Mouse (Mus musculus) kidney, postnatal 14 days (tissue): ENCODE measurements around the gene Banp.

Experiments
- DNase-seq: peaks from one replicate; pipeline ENCODE4 v3.0.0; 2022; ENCODE audit warnings: mixed read lengths

Banp gene

GRCm38 (mm10) chr8:121952122-121952521 lies 2.6 kb downstream of the Banp start:
- no peak for DNase-seq

GRCm38 (mm10) chr8:121952800-121953199 lies 3.2 kb downstream of the Banp start:
- peak; percentile 52 for DNase-seq

DNA sequence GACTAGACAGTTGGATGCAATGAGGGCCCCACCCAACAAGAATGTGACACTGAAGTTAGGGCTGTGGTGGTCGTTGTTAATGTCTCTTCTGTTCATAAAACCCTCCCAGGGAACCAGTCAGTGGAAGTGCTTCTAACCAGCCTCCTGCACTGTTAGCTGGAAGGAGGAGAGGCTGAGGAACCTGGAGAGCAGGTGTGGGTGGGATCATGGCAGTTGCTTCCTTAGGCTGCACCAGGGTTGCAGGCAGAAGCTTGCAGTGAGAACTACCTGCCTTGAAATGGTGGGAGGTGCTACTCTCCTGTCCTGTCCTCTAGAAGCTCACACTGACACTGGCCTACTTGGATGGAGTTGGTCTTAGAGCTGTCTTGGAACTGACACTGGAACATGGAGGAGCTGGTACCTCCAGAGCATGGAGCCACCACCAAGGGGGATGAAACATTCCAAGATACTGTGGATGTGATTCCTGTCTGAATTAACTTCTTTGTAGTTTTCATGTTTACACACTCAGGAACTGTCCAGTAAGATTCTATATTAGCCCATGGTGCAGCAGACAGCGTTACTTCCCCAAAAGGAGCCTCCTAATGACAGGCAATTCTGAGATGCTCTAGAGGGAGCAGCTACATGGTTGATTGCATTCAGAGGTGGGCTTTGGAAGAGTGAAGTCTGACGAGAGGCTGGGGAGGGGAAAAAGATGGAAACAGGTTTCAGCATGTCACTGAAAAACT lies 4.4 kb downstream of the Banp start:
- no peak for DNase-seq

DNA sequence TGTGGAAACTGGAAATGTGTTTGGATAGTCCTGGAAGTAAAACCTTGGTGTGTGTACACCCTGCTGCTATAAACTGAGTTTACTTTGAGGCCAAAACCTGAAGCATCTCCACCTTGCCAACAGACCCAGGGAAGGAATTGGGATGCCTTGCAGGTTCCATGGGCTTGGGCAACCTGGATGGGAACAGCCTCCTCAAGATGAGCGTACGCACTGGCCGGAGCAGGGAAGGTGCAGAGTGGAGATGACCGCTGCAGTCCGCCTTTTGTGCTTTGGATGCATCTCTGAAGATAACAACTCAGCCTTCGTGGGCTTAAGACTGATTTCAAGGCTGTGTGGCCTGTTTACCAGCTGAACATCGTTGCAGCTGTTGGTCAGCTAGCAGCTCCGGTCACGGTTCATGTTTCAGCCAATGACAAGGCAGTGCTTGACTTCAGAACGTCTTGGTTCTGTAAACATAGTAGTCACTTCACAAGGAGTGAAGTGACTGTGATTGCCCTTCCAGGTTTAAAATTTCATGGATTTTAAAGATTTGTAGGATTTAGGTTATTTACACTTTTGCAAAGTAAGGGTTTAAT lies 5.5 kb downstream of the Banp start:
- DNase-seq = no peak

GRCm38 (mm10) chr8:121955825-121956500 lies 6.4 kb downstream of the Banp start:
- no peak for DNase-seq

DNA sequence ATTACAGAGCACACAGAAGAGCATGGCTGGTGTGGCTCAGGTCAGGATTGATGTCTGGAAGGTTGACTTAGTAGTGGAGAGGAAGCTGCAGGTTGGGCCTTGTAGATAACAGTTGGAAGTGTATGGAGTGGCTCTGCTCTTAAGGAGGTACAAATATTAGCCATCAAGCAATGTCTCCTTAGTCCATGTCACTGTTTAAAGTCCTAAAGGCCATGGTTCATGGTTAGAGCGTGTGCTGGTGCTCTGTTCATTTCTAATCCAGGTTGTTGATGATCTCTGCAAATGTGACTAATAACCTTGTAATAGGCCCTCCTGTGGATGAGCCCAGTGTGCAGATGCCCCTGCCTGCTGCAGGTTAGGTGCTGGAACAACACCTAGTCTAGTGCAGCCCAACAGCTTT lies 8.8 kb downstream of the Banp start:
- no peak for DNase-seq

GRCm38 (mm10) chr8:121962892-121963291 lies 13.3 kb downstream of the Banp start:
- DNase-seq = no peak

- no peak for DNase-seq
Measured at GRCm38 (mm10) chr8:121964716-121965512, 15.4 kb downstream of the Banp start.

DNA sequence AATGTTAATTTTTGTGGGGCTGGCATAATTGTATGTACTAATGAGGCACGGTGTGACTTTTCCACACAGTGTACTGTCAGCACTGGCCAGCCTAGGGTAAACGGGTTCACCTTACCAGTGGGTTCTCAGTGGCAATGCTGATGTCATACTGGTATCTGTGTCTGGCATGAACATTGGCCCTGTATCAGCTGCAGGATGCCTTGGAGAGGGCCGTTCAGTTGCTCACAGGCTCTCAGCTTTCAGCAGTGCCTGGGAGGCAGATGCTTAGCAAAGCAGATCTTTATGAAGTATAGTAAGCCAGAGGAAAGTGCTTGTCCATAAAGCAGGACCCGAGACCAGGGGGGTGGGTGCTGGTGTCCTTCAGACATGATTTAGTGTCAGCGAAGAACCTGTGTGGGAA lies 16.6 kb downstream of the Banp start:
- DNase-seq = no peak

- no peak for DNase-seq
Measured at GRCm38 (mm10) chr8:121966714-121967448, 17.3 kb downstream of the Banp start.

- DNase-seq = no peak
Measured at GRCm38 (mm10) chr8:121967977-121968376, 18.4 kb downstream of the Banp start.

GRCm38 (mm10) chr8:121968542-121968941 lies 19.0 kb downstream of the Banp start:
- DNase-seq = no peak

GRCm38 (mm10) chr8:121970225-121970624 lies 20.7 kb downstream of the Banp start:
- DNase-seq = no peak

DNA sequence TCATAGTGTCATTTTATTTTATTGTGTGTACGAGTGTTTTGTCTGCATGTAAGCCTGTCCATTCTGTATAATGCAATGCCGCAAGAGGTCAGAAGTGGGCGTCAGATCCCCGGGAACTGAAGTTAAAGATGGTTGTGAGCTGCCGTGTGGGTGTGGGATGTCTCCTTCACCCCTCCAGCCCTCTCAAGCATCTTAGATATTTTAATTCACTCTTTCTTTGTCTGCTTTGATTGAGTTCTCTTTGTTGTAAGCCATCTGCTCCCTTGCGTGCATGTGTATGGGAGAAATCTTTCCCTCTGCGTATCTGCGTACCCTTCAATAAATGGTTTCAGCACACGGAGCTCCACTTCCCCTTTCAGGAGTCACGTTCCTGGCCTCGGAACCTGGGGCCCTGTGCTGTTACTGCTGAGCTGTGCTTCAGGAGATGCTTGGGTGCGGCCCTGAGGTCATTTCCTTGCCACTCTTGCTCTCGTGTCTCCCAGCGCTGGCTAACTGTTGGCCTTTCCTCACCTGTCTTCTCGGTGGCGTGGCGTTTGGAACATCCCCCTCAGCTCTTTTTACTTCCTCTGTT lies 22.0 kb downstream of the Banp start:
- no peak for DNase-seq

GRCm38 (mm10) chr8:121973906-121974305 lies 24.4 kb downstream of the Banp start:
- no peak for DNase-seq

DNA sequence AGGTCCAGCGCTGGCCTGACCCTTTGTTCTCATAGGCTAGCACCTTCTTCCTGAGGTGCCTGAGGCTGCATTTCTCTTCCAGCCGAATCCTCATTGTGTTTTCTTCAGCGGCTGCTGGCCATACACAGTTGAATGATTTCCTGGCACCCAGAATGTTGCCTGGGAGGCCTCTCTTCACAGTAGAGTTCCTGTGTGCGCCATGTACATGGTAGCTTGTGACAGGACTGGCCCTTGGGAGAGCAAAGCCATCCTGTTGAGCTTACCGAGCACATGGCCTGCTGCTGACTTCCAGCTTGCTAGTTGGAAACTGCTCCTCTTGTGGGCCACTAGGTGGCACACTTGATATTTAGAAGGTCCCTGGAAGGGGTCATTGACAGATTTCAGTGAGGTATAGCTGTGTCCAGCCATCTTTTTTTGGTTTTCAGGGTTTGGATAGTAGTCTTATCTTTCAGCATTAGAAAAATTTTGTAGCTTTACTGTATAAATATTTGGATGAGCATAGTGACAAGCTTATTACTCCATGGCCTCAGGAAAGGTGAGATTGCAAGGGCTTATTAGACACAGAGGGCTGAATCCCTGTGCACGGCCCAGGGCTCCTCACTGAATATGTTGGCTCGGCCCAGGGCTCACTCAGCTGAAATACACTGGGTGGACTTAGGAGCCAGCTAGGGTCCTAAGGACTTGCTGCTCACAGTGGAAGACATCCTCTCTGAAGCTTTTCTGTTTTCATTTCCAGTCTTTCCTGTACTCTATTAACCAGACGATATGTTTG lies 28.5 kb downstream of the Banp start:
- peak; percentile 72 for DNase-seq

DNA sequence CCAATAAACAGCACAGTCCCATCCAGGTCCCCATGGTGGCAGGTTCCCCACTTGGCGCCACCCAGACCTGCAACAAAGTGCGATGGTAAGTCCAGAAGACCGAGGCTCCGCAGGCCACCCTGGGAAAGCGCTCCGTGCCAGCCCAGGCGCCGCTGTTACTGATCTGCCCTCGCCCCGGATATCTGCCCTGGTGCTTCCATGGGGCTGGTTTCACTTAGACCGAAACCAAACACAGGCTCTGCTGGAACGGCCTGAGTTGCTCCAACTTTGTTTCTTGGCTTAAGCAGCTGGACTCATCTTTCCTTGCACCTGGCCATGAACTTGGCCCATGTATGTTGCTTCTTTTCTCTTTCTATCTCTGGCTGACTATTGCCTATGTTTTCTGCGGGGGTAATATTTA lies 29.1 kb downstream of the Banp start:
- no peak for DNase-seq

DNA sequence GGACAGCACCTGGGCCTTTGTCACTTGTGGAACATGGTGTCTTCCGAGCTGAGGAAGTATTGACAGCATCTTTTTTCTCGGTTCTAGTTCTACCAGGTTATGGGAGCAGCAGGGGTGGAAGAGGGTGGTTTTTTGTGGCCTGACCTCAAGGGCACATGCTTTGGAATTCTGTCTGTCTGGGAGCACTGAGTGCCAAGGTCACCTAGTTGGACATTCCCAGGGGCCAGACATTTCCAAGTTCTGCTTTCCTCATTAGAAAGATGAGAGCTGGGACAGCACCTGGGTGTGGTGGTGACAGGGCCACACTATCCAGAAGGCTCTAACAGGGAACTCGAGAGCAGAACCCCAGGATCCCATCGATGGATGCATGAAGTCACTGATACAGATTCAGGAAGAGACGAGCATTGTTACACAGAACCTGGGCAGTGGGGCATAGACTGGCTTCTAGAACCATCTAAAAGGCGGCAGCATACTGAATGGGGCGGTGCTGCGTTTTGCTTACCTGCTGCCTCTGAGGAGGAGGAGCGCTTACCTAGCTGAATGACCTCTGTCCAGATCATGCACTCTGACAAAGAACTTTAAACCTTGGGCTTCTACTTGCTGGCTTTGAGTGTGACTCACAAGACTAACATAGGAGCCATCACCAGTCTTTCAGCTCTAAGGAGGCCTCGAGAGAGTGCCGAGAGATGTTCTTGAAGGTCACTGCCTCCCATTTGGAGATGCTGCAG lies 31.4 kb downstream of the Banp start:
- DNase-seq = no peak

- DNase-seq = peak; percentile 89
Measured at GRCm38 (mm10) chr8:121981520-121981895, 32.0 kb downstream of the Banp start.

DNA sequence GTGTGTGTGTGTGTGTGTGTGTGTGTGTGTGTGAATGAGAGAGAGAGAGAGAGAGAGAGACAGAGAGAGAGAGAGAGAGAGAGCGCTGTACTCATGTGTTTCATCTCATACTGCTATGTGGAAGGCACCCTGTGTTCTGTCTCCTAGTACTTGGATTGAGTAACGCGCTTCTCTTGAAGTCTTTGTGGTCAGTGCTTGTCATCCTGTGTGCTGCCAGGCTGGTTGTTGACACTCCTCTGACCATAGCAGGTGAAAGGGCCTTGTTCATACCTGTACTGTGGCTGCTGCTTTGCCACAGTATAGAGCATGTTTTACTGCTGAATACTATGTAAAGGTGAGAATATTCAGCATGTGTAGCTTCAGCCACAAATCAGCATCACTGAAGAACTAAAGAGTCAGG lies 36.1 kb downstream of the Banp start:
- DNase-seq = no peak

GRCm38 (mm10) chr8:121987892-121988291 lies 38.3 kb downstream of the Banp start:
- no peak for DNase-seq
